Mouse (Mus musculus) heart, postnatal 4 days (tissue): ENCODE measurements around the gene St6galnac5. TPM values are rescaled to one million over a fixed set of nuclear protein-coding genes. Genes with fewer than 3 reads are reported as not detected.

ENCODE experiments used
- DNase-seq: peaks from one replicate; pipeline ENCODE4 v3.0.0; 2021
- total RNA-seq, 2 experiments: library from RNA; stranded (reverse); gene quantifications; 2 replicates each; pipeline ENCODE4 v1.2.3; 2021

Gene St6galnac5
- under 1 TPM in 1 of 2 experiments, not detected in 1; 0.05 TPM for total RNA-seq

DNA sequence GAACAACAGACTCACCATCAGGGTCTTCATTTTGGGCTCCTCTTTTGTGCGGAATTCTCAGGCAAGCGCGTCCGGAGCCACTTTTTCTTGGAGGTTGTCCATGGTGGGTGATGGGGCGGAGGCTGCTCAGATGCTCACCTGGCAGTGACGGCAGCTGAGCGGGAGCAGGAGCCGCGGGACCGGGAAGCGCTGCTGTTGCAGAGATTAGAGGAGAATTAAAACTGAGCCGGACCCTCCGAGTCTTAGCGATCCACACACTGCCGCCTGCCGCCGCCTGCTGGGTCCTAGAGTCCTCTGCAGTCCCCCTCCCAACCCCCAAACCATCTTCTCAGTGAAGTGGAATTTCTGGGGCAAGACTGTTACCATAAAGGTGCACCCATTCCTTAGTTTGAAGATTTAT is at the start of gene St6galnac5:
Gene St6galnac5, minus strand, starts transcription at position 259 of the 400 bp plus-strand sequence.
- no peak for DNase-seq

DNA sequence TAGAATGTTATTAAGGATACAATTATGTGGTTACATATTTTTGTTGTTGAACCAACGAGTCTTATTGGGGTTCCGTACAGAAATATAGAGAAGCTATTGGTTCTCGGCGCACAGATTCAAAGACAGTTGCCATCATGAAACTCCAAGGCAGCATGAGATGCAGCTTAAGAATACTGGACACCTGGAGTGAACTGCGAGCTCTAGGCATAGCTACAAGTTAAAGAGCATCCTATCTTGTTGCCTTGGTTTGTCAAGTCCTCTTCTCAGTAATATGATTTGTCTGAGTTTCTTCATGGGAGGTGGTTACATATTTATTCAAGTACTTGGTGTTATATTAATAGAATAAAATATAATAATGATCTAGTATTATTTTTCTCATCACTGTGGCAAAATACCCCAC is 48.7 kb upstream of the St6galnac5 start:
- no peak for DNase-seq

DNA sequence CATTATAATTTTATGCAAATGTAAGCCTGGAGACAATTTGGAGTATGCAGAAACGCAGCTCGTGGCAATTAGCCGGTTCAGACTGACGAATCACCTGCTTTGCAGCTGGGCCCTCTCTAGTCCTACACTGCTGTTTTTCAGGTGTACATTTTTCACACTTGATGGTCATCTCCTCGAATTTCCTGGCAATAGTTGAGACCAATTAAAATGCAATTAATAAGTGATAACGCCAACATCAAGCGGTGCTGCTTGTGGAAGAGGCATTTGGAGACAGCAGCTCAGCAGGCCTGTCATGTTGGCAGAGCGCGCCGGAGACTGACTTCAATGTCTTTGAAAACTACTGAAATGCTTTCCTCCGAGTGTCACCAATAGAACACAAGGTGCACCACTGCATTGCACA is 42.0 kb upstream of the St6galnac5 start:
- no peak for DNase-seq

GRCm38 (mm10) chr3:153018051-153018450 is 36.0 kb upstream of the St6galnac5 start:
- DNase-seq: no peak

DNA sequence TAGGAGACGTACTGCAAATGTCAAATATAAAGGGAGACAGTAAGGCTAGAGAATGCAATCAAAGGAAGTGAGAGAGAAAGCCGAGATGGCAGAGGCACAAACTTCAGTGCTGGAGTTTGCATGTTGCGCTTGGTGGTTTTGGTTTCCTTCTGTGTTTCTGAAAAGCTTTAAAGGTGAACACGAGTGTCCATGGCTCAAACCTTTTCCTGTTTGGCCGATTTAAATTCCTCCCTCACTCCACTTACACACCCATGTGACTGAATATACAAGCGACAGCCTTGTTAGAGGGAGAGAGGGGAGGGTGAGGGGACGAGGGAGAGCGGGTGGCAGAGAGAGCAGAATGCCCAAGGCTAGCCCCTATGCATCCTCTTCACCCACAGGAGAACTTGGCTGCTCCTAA is 34.3 kb upstream of the St6galnac5 start:
- no peak for DNase-seq

DNA sequence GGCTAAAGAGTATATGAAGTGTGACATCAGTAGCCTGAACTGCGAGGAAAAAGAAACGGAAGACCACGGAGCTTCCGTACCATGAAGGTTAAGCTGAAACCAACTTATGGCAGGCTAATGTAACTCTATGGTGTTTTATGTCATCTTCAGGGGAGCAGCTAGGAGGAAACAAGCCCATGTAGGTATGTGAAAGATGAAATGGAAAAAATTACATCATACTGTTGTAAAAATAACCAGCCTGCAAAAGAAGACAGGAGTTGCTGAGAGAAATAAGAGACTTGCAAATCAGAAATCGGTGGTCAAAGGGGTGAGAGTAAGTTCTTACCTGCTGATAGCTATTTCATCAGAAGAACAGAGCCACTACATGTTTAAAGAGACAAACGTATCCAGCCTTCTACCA is 24.8 kb upstream of the St6galnac5 start:
- DNase-seq: no peak

GRCm38 (mm10) chr3:152998901-152999300 is 16.9 kb upstream of the St6galnac5 start:
- no peak for DNase-seq

GRCm38 (mm10) chr3:152998106-152998505 is 16.1 kb upstream of the St6galnac5 start:
- DNase-seq: no peak

DNA sequence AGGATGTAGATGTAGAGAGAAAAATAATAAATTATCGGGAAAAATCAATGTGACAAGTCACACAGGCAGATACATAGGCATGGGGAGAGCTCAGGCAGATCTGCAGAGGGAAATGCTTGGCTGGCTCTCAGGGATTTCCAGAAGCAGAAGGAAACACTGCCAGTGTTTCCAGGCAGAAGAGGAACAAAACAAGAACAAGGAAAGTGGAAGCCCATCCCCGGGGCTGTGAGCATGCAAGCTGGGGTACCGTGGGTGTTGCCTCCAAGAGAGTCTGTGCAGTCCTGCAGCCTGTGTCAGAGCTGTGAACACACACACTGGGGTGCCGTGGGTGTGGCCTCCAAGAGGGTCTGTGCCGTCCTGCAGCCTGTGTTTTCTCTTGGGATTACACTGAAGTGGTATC is 11.6 kb upstream of the St6galnac5 start:
- DNase-seq: no peak

DNA sequence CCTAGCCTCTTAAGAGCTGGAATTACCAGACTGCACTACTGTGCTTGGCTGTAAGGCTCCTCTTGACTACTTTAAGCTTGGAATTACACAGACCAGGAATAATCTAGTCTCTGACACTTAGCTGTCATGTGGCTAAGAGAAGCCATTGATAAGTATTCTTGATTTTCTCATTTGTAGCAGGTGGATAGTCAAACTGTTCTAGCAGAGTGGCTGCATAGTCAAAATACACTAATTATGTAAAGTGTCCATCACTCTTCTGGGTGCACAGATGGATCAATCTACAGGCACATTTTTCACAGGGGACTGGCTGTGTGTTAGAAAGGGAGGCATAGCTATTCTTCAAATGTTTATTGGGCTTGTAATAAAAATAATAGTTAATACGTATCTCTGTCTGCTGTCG is 8.7 kb upstream of the St6galnac5 start:
- DNase-seq: no peak

DNA sequence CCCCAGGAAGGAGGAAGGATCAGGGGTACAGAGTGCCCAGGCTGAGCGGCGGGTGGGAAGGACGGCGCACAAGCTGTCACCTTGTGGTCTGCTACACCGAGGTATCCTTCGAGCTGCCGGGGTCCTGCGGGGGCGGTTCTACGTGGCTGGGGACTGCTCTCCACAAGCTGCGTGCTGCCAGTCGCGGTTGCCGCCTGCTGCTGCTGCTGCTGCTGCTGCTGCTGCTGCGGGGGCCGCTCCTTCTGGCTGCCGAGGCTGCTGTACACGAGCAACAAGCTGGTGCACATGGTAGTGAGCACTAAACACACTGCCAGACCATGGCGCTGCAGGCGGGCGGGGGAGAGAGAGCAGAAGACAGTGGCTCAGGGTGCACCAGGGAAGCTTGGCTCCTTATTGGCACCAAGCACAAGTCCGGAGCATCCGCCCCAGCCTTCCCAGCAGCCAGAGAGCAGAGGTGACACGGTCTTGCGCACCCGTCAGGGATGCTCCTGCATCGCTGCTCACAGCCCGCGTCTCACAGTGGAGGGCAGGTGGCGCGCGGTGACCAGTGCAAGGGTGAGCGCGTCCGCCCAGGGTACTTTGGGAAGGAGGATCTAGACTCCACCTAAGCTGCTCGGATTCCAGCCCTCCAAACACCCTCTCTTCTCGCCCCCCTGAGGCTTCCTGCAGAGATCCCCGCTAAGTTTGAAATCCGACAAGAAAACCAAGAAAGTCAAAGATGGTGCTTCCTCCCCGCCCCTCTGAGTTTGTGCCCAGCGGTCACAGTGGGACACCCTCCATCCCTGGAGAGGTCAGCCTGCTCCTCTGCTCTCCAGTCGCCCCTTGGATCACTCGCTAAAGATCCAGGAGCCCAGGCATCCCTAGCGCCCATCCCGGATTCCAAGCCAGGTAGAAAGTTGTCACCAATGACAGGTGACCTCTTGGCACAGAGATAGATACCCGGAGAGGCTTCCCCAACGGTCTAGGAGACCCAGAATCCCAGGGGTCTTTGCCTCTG is 770 bp downstream of the St6galnac5 start:
- no peak for DNase-seq

GRCm38 (mm10) chr3:152980431-152980830 is 1.6 kb downstream of the St6galnac5 start:
- no peak for DNase-seq

DNA sequence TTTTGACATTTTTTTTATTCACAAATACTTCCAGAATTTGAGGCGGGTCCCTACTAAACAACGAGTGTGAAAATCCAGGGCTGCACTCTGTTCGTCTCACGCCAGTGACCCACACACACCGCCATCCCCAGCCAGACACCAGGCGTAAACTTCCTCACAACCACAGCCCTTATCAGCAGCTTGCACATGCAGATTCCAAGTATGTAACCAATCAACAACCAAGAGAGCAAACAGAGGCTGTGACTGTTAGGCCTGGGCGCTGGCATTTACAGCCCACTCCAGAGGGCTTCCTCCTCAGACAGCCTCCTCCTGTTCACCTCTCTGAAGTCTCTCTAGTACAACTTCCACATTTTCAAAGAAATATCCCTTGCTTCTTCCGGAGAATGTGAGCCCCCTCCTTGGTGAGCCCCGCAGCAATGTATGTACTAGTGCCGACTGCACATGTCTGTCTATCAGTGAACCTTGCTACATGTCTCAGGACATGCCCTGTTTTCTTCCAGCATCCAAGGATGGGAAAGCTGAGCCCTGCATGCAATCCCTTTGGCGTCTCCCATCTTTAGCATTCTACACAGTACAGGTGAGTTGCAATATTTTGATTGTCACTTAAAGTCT is 2.5 kb downstream of the St6galnac5 start:
- no peak for DNase-seq

GRCm38 (mm10) chr3:152971373-152971772 is 10.7 kb downstream of the St6galnac5 start:
- DNase-seq: no peak

GRCm38 (mm10) chr3:152969774-152970347 is 12.2 kb downstream of the St6galnac5 start:
- no peak for DNase-seq

DNA sequence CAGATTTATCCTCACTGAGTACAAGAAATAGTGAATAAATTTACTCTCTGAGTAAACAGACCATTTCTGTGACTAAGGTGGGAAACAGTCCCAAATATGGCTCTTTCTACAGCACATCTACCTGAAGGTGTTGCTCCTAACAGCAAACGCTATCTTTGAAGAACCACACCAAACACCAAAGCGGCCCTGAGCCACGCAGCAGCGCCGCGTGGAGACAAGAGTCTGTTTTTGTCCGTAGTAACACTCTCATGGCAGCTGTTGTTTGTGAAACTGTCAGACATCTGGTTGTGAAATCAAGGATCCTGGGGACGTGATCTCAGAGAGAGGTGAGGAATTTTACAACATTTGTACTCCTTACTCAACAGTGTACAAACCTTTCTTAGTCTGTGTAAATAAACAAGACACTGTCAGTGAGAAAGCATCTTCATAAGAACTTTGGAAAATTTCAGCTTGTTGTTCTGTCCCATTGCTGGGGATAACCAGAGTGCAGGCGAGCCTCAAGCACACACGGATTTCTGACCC is 20.1 kb downstream of the St6galnac5 start:
- DNase-seq: no peak

GRCm38 (mm10) chr3:152958358-152959150 is 23.5 kb downstream of the St6galnac5 start:
- peak; percentile 62 for DNase-seq

DNA sequence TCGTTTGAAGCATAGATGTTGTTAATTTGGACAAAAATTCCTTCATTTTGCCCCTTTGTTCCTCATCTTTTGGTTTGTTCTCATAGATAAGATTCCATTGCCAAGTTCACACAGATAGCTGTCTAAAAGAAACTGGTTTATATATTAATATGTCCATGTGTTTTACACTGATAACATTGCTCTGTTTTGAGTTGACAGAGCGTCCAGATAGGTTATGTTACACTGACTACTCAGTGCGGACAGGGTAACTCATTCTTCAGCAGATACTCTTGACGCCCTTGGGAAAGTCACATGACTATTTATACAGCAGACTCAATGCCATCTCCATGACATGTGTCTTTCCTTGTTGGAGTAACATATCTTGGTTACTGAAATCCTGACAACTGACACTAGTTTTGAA is 25.3 kb downstream of the St6galnac5 start:
- DNase-seq: no peak

DNA sequence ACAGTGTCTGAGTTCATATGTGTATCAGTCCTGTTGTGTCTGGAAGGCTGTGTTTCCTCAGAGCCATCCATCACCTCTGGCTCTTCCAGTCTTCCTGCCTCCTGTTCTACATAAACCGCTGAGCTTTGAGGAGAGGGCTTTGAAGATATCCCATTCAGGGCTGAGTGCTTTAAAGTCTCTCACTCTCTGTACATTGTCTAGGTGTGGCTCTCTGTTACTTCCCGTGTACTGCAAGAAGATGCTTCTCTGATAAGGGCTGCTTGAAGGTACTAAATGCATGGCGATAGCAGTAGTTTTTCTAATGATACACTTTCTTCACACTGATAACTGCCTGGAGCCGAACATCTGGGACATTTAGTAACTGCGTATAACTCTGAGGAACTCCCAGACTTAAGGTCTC is 26.0 kb downstream of the St6galnac5 start:
- no peak for DNase-seq

GRCm38 (mm10) chr3:152951634-152952545 is 30.2 kb downstream of the St6galnac5 start:
- no peak for DNase-seq

DNA sequence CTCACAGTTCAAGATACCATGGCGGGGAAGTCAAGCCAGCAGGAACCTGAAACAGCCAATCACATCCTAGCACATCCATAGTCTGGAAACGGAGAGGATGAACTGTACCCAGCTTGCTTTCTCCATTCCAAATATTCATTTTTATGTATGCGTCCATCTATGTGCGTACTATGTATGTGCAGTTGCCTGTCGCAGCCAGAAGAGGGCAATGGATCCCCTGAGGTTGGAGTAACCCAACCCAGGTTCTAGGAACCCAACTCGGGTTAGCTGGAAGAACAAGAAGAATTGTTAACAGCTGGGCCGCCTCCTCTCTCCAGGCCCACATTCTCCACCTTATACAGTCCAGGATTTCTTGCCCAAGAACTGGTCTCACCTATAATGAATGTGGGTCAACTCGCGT is 31.1 kb downstream of the St6galnac5 start:
- no peak for DNase-seq
